Mouse (Mus musculus): ENCODE measurements around the gene Slc6a18.

Gene Slc6a18

DNA sequence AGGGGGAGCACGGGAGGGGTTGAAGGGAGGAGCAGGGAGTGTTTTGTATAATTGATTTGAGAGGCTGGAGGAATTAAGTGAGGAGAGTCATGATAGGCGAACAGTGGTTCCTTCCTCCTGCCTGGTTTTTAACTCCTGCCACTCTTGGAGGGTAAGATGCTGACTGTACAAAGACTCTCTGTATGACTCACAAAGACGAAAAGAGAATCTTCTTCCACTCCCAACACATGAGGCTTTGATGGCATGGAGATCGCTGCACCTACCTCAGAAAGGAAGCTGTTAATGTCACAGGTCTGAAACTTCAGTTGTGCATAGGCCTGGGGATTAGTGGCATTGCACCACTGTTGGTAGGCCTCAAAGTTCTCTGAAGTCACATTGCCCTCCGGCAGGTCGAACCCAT, 7.7 kb upstream of the Slc6a18 start:
- DNase-seq (ENCODE audit: low spot score): no peak

DNA sequence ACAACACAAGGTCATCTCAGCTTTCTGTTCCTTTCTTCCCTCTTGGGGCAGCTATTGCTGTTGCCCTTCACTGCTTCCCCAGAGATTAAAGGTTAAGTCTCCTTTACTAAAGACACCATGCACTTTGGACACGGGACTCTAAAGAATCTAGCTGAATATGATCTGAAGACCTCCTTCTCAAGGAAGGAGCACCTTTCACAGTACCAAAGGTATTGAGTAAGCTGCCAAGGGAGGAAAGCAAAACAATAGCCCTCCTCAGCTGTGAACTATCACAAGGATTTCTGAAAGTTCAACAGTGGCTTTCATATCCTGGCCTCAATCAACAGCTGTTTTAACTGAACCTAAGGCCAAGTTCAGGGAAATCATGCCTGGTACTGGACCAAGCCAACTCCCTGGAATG, 6.6 kb upstream of the Slc6a18 start:
- no peak for DNase-seq (ENCODE audit: low spot score)

DNA sequence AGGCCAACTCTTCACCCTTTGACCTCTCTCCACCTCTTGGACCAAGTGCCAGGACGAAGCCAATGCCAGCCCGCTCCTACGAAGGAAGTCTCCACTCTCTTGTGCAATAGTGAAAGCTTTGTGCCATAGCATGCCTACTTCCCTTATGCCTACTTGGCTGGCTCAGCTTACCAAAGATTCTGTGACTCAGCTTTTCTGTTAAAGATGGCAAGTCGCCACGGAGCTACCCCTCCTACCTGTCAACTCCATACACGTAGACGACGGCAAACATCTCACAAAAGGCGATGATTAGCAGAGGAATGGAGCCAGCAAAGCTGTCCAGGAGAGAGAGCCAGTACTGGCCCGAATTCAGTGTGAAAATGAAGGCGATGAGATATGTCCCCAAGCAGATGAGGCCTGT, 5.9 kb upstream of the Slc6a18 start:
- no peak for DNase-seq (ENCODE audit: low spot score)

DNA sequence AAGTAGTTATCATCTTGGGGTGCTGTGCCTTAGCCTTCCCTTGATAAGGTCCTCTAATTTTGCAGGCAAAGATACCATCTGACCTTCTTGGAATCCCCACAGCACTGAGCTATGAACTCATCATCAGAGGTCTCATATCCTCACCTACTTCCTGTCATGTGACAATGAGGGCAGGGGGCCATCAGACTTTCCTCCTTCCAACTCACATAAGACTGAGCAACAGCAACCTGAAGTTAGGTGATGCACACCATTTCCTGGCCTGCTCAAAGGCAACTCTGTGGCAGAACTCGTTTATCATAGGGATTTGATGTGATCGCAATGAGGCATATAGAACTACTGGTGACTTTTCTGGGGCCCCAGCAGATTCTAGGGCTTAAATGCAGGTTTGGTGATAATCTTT, 4.4 kb upstream of the Slc6a18 start:
- DNase-seq (ENCODE audit: low spot score): no peak

GRCm38 (mm10) chr13:73680394-73680793, 2.6 kb upstream of the Slc6a18 start:
- DNase-seq (ENCODE audit: low spot score): no peak

DNA sequence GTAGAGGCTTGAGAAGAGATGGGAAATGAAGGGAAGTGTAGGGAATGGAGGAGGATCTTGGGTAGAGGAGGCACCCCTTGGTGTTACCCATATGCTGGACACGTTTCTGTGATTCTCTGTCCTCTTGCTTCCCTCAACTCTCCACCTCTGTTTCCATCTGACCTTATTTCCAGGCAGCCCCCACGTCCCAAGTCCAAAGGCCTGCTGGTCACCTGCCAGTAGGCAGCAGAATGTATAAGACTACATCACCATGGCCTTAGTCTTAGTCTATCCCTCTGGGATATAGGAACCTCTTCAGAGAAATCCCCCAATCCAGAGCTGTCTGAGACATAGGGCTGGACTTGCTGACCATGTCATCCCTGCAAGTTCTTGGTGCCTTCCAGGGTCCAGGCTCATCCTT, 1.5 kb upstream of the Slc6a18 start:
- DNase-seq (ENCODE audit: low spot score): no peak

DNA sequence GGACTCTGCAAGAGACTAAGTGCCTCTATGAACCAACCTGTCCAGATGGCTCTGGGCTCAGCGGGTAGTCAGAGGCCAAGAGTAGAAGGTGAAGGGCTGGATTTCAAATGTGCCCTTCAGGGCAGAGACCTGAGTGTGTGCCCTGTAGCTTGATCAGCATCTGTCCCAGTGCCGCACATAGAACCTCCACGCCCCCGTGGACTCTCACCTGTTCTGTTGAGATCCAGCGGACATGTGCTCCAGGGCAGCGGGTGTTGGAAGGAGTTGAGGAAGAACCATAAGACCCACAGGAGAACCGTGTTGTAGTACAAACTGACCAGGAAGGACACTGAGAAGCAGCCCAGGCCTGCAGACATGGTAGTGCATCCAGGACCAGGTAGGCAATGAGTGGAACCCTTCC, 2.7 kb downstream of the Slc6a18 start:
- DNase-seq (ENCODE audit: low spot score): no peak

DNA sequence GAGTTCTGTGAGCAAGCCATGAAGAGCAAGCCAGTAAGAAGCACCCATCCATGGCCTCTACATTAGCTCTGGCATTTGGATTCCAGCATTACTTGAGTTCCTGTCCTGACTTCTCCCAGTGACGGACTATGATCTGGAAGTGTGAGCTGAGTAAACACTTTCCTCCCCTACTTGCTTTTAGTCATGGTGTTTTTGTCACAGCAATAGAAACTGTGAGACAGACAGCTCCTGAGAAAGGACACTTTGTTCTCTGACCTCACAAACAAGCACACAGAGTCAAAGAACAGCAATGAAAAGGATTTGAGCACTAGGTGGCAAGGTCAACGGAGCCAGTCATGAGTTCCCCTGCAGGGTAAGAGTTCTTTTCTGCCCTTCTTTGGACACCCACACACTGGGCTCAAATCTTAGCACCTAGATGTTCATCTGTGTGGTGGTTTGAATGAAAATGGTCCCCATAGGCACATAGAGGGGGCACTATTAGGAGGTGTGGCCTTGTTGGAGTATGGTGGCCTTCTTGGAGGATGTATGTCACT, 17.6 kb downstream of the Slc6a18 start:
- no peak for DNase-seq (ENCODE audit: low spot score)

GRCm38 (mm10) chr13:73658953-73659352, 18.9 kb downstream of the Slc6a18 start:
- no peak for DNase-seq (ENCODE audit: low spot score)

- no peak for DNase-seq (ENCODE audit: low spot score)
Observed at GRCm38 (mm10) chr13:73654976-73655375, 22.8 kb downstream of the Slc6a18 start.

DNA sequence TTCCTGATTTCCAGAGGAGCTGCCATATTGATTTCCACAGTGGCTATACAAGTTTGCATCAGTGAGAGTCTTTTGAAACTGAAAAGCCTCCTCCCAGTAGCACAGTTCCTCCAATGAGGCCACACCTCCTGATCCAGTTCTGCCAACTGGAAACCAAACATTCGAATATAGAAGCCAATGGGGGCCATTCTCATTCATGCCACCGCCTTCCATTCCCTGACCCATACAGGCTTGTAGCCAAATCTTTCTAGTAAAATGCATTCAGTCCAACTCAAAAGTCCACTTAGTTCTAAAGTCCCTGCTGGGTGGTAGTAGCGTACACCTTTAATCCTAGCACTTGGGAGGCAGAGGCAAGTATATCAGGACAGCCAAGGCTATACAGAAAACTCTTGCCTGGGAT, 24.6 kb downstream of the Slc6a18 start:
- DNase-seq (ENCODE audit: low spot score): no peak

DNA sequence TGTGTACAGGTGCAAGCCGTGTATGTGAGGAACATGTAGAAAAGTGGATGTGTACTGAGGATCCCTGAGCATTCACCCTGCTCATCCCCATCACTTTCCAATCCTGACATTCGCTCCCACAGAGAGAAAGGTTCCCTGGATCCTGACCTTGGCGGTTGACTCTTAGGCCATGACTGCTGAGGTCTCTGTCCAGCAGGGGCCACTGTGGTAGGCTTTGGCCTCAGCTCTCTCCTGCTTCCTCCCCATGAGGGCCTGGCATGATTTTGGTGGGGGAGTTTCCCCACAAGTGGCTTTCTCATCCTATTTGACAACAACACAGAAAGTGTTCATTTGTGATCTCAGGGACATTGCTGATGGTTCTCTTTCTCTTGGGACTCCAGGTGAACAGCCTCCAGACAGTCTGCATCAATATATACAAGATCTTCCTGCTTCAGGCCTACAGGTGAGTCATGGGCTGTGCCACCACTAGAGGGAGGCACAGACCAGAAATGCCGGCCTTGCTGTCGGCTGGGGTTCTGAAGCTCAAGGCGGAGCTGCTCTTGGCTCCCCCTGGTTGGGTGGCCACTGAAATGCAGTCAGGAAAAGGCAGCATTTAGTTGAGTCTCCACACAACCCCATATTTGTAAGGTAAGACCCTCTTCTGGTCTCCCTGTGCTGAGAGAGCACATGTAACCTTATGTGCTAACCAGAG, 31.3 kb downstream of the Slc6a18 start:
- peak; percentile 12 for DNase-seq (ENCODE audit: low spot score)

DNA sequence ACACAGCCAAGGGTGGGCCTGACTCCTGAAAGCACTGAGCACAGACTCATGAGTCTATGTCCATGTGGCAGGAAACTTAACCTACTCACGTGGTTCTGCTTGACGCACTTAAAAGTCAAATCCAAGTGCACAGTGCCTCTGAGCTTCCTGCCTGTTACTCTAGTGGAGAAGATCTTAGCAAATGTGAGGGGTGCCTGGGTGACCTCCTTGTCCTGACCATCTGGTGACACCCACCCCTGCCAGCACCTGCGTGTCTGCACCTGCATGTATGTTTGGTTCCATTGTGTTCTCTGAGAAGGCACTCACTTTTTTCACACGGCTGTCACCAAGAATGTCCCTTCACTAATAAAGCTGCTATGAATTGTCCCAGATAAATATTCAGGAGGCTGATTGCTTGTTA, 36.5 kb downstream of the Slc6a18 start:
- no peak for DNase-seq (ENCODE audit: low spot score)

- DNase-seq (ENCODE audit: low spot score): no peak
Observed at GRCm38 (mm10) chr13:73637826-73638225, 40.0 kb downstream of the Slc6a18 start.

DNA sequence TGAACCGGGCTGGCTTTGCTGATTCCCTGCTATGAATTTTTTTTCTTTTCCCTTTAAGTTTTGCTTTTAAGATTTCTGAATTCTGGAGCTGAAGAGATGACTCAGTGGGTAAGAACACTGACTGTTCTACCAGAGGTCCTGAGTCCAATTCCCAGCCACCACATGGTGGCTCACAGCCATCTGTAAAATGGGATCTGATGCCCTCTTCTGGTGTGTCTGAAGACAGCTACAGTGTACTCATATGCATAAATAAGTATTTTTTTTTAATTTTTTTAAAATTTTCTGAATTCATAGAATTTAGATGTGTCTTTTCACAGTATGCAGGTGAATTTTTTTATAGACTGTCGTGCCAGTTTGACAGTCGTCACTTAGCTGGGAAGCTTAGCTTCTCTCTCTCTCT, 46.0 kb downstream of the Slc6a18 start:
- DNase-seq (ENCODE audit: low spot score): no peak

GRCm38 (mm10) chr13:73628586-73629113, 49.2 kb downstream of the Slc6a18 start:
- DNase-seq (ENCODE audit: low spot score): no peak

DNA sequence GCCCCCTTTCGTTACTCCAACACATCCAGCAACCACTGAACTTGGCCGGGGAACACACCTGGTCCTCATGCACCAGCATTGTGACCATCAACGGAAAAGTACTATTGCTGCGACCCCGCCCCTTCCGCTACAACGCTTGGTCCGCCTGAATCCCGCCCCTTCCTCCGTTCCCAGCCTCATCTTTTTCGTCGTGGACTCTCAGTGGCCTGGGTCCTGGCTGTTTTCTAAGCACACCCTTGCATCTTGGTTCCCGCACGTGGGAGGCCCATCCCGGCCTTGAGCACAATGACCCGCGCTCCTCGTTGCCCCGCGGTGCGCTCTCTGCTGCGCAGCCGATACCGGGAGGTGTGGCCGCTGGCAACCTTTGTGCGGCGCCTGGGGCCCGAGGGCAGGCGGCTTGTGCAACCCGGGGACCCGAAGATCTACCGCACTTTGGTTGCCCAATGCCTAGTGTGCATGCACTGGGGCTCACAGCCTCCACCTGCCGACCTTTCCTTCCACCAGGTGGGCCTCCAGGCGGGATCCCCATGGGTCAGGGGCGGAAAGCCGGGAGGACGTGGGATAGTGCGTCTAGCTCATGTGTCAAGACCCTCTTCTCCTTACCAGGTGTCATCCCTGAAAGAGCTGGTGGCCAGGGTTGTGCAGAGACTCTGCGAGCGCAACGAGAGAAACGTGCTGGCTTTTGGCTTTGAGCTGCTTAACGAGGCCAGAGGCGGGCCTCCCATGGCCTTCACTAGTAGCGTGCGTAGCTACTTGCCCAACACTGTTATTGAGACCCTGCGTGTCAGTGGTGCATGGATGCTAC, 50.9 kb downstream of the Slc6a18 start, which contains the start of gene Tert:
TSS of gene Tert (plus strand) at position 167 of the 805 bp plus-strand sequence.
- peak; percentile 8 for DNase-seq (ENCODE audit: low spot score)

DNA sequence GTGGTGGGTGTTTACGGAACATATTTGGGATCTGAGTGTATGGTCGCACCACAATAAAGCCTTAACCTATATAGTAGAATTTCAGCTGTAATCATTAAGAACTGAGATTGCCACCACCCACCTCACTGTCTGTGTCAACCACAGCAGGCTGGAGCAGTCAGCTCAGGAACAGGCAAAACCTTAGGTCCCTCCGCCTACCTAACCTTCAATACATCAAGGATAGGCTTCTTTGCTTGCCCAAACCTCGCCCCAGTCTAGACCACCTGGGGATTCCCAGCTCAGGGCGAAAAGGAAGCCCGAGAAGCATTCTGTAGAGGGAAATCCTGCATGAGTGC, 51.4 kb downstream of the Slc6a18 start:
- DNase-seq (ENCODE audit: low spot score): no peak

- peak; percentile 25 for DNase-seq (ENCODE audit: low spot score)
Observed at GRCm38 (mm10) chr13:73620637-73621036, 57.2 kb downstream of the Slc6a18 start.

GRCm38 (mm10) chr13:73618406-73618805, 59.4 kb downstream of the Slc6a18 start:
- DNase-seq (ENCODE audit: low spot score): no peak

Data from c-Kit-positive CD71-positive TER-119-positive erythroid progenitor cells, embryonic 14.5 days (primary cell).